Mouse (Mus musculus) Muller cell, postnatal 12 days (primary cell): ENCODE results near the gene Chit1.

Experiments used
- DNase-seq: peaks from one replicate; pipeline ENCODE4 v3.0.0-alpha.2; 2015; ENCODE audit errors: inconsistent ontology term

The Chit1 gene

GRCm38 (mm10) chr1:134079477-134080163 lies 31.4 kb upstream of the Chit1 start:
- DNase-seq = no peak

- DNase-seq = no peak
Observed at GRCm38 (mm10) chr1:134080406-134080805, 30.6 kb upstream of the Chit1 start.

GRCm38 (mm10) chr1:134080881-134081450 lies 30.1 kb upstream of the Chit1 start:
- DNase-seq = no peak

- peak; percentile 71 for DNase-seq
Observed at GRCm38 (mm10) chr1:134082987-134083516, 28.0 kb upstream of the Chit1 start.

- DNase-seq = no peak
Observed at GRCm38 (mm10) chr1:134083676-134084075, 27.4 kb upstream of the Chit1 start.

- DNase-seq = peak; percentile 46
Observed at GRCm38 (mm10) chr1:134084128-134084527, 26.9 kb upstream of the Chit1 start.

GRCm38 (mm10) chr1:134086017-134086416 lies 25.0 kb upstream of the Chit1 start:
- no peak for DNase-seq

- DNase-seq = no peak
Observed at GRCm38 (mm10) chr1:134086811-134087398, 24.1 kb upstream of the Chit1 start.

- no peak for DNase-seq
Observed at GRCm38 (mm10) chr1:134089074-134089473, 22.0 kb upstream of the Chit1 start.

- DNase-seq = no peak
Observed at GRCm38 (mm10) chr1:134091851-134092250, 19.2 kb upstream of the Chit1 start.

GRCm38 (mm10) chr1:134092368-134092767 lies 18.7 kb upstream of the Chit1 start:
- no peak for DNase-seq

GRCm38 (mm10) chr1:134092852-134093770 lies 17.9 kb upstream of the Chit1 start:
- peak; percentile 98 for DNase-seq

- no peak for DNase-seq
Observed at GRCm38 (mm10) chr1:134093771-134094526, 17.1 kb upstream of the Chit1 start.

- DNase-seq = no peak
Observed at GRCm38 (mm10) chr1:134095033-134095612, 15.9 kb upstream of the Chit1 start.

- DNase-seq = no peak
Observed at GRCm38 (mm10) chr1:134095721-134096120, 15.3 kb upstream of the Chit1 start.

- peak; percentile 77 for DNase-seq
Observed at GRCm38 (mm10) chr1:134096264-134096934, 14.6 kb upstream of the Chit1 start.

GRCm38 (mm10) chr1:134097080-134097855 lies 13.8 kb upstream of the Chit1 start:
- no peak for DNase-seq

- DNase-seq = no peak
Observed at GRCm38 (mm10) chr1:134097956-134098725, 12.9 kb upstream of the Chit1 start.
